Mouse (Mus musculus) splenic B cell, adult 2 months (primary cell): ENCODE results near the gene Trim50.
"Not testable (repeated sequence)": the region's sequence is repeated elsewhere in the genome, so short reads cannot be mapped to it uniquely, and the experiment has no call there.

Experiments
- DNase-seq: peaks from one replicate; pipeline ENCODE4 v3.0.0-alpha.2; 2011; ENCODE audit warnings: low read depth, low spot score
- H3K27me3 ChIP-seq: 2 replicates; pipeline ENCODE4 v1.6.1; 2012; ENCODE audit warnings: mild to moderate bottlenecking, low read length, moderate library complexity, mixed read lengths; ENCODE audit not compliant: control insufficient read depth, poor library complexity, insufficient read depth, severe bottlenecking
- H3K36me3 ChIP-seq: 2 replicates; pipeline ENCODE4 v1.6.1; 2012; ENCODE audit warnings: mild to moderate bottlenecking, low read length, moderate library complexity, mixed read lengths; ENCODE audit not compliant: control insufficient read depth, poor library complexity, insufficient read depth, severe bottlenecking

The Trim50 gene

DNA sequence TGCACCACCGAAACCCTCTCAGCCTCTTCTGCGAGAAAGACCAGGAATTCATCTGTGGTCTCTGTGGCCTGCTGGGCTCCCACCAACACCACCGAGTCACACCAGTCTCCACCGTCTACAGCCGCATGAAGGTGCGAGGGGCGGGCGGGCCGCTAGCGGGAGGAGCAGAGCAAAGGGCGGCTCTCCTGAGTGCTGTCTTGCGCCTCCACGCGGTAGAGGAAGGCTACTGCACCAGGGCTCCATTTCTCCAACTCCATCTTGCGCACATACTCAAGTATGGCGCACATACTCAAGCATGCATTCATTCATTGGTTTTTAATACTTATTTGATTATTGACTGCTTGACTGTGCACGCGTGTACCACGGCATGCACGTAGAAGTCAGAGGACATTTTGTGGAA, 469 bp downstream of the Trim50 start:
- no peaks in the 10 kb centered on the region for H3K36me3 ChIP-seq
- no peaks in the 10 kb centered on the region for H3K27me3 ChIP-seq
- no peak for DNase-seq

GRCm38 (mm10) chr5:135356090-135356489, 3.0 kb downstream of the Trim50 start:
- no peak for DNase-seq
- Histone ChIP-seq H3K27me3 (no peaks in the 10 kb centered on the region), H3K36me3 (no peaks in the 10 kb centered on the region)

DNA sequence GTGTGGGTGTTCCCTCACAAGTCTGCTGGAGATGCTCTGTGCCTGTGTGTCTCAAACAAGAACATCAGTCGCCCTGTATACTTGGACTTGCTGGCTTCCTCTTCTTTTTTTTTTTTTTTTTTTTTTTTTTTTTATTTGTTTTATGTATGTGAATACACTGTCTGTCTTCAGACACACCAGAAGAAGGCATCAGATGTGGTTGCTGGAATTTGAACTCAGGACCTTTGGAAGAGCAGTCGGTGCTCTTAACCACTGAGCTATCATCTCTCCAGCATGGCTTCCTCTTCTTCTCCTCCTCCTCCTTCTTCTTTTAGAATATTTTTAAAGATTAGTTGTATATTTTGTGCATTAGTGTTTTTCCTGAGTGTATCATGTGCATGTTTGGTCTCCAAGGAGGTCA, 4.5 kb downstream of the Trim50 start:
- Histone ChIP-seq H3K36me3 (no peaks in the 10 kb centered on the region), H3K27me3 (no peaks in the 10 kb centered on the region)
- no peak for DNase-seq

- no peaks in the 10 kb centered on the region for H3K27me3 ChIP-seq
- DNase-seq: no peak
- no peaks in the 10 kb centered on the region for H3K36me3 ChIP-seq
These were observed 6.7 kb downstream of the Trim50 start for GRCm38 (mm10) chr5:135359772-135360171.

GRCm38 (mm10) chr5:135362572-135362971, 9.5 kb downstream of the Trim50 start:
- no peaks in the 10 kb centered on the region for H3K36me3 ChIP-seq

GRCm38 (mm10) chr5:135363540-135363939, 10.4 kb downstream of the Trim50 start:
- Histone ChIP-seq H3K36me3 (no peaks in the 10 kb centered on the region), H3K27me3 (no peaks in the 10 kb centered on the region)
- DNase-seq: peak; percentile 54

More at GRCm38 (mm10) chr5:135362572-135362971, 9.5 kb downstream of the Trim50 start:
- DNase-seq: no peak
- no peaks in the 10 kb centered on the region for H3K27me3 ChIP-seq

GRCm38 (mm10) chr5:135367841-135368240, 14.7 kb downstream of the Trim50 start:
- H3K36me3 ChIP-seq: no peaks in the 10 kb centered on the region; the same call in 1 of the 2 replicates
- DNase-seq: peak; percentile 54
- no peaks in the 10 kb centered on the region for H3K27me3 ChIP-seq

DNA sequence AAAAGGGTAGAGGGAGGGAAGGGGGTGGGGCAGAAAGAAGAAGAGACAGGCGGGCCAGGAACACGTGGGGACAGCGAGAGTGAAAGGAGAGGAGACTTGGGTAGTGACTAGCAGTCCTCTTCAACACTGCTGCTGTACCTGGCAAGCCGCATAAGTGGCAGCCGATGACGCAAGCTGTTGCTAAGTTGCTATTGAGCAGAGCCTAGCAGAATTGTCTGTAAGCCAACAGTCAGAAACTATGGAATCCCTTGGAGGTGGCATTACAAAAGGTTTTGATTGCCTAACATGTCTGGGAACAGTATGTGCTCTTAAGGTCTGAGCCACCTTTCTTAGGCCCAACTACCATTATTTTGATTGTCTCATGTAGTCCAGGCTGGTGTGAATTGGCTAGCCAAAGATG, 15.2 kb downstream of the Trim50 start:
- no peaks in the 10 kb centered on the region for H3K27me3 ChIP-seq
- no peaks in the 10 kb centered on the region; the same call in 1 of the 2 replicates for H3K36me3 ChIP-seq
- DNase-seq: no peak

DNA sequence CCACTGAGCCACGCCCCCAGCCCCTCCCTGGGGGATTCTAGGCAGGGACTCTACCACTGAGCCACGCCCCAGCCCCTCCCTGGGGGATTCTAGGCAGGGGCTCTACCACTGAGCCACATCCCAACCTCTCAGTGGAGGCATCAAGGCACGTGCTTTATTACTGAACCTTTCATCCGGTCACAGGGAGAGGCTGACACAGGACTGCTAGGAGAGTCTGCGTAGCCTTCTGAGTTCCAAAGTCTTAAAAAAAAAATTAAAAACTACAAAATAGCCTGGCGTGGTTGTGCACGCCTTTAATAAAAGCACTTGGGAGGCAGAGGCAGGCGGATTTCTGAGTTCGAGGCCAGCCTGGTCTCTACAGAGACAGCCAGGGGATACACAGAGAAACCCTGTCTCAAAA, 16.1 kb downstream of the Trim50 start:
- peak; percentile 31 for DNase-seq
- not testable (repeated sequence) for H3K36me3 ChIP-seq, H3K27me3 ChIP-seq

- no peaks in the 10 kb centered on the region for H3K27me3 ChIP-seq
- H3K36me3 ChIP-seq: no peaks in the 10 kb centered on the region; the same call in 1 of the 2 replicates
- peak; percentile 96 for DNase-seq
These were observed 16.9 kb downstream of the Trim50 start, which contains the start of gene Nsun5 for GRCm38 (mm10) chr5:135369787-135370654. Gene Nsun5 (plus strand): TSS chr5:135369953.

GRCm38 (mm10) chr5:135371195-135371594, 18.1 kb downstream of the Trim50 start:
- peaks cover 4% of the 10 kb centered on the region for H3K36me3 ChIP-seq
- no peak for DNase-seq
- no peaks in the 10 kb centered on the region for H3K27me3 ChIP-seq

GRCm38 (mm10) chr5:135373601-135374000, 20.5 kb downstream of the Trim50 start:
- Histone ChIP-seq H3K27me3 (no peaks in the 10 kb centered on the region), H3K36me3 (peaks cover 9% of the 10 kb centered on the region)
- DNase-seq: no peak

DNA sequence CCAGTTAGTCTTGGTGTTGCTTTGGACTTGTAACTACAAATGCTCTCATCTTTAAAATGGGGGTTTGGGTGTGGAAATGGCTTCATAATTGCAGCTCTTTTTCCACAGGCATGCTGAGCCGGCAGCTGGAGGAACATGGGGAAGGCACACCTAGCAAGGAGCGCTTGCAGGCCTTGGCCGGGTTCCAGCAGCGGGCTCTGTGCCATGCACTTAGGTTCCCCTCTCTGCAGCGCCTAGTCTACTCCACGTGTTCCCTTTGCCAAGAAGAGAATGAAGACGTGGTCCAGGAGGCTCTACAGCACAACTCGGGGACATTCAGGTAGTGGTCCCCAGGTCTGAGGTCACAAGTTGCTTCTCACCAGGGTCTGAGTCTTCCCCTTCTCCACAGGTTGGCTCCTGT, 22.1 kb downstream of the Trim50 start:
- DNase-seq: no peak
- peaks cover 11% of the 10 kb centered on the region for H3K36me3 ChIP-seq
- no peaks in the 10 kb centered on the region for H3K27me3 ChIP-seq

- no peak for DNase-seq
- H3K27me3 ChIP-seq: no peaks in the 10 kb centered on the region
- H3K36me3 ChIP-seq: peaks cover 12% of the 10 kb centered on the region
These were observed 23.2 kb downstream of the Trim50 start for GRCm38 (mm10) chr5:135376341-135376740.

DNA sequence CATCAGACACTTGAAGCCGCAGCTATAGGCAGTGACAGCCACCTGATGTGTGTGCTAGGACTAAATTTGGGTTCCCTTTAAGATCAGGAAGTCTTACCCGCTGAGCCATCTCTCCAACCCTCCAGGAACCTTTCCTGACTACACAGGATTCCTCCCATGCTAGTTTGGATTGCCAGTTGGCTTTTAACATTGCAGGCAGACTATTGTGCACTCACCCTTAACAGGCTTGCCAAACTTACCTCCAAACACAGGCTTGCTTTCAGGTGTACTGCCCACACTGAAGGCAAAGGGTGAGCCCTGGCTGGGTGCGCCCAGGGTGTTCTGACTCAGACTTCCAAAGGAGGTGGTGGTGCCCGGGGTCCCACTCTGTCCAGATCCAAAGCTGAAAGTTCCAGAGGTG, 27.6 kb downstream of the Trim50 start:
- H3K27me3 ChIP-seq: no peaks in the 10 kb centered on the region
- DNase-seq: no peak
- peaks cover 18% of the 10 kb centered on the region for H3K36me3 ChIP-seq
